Mouse (Mus musculus) hindbrain, embryonic 16.5 days (tissue): ENCODE measurements around the gene Zfp119a. TPM values are rescaled to one million over a fixed set of nuclear protein-coding genes. Genes with fewer than 3 reads are reported as not detected.
"Not testable (repeated sequence)": the region's sequence is repeated elsewhere in the genome, so short reads cannot be mapped to it uniquely, and the experiment has no call there.

Experiments used
- ATAC-seq: fragments of 200-750 bp; cut with Nextera tagmentation; 2 replicates; pipeline ENCODE4 v1.8.0; 2017; ENCODE audit warnings: moderate TSS enrichment, moderate library complexity
- H3K27ac ChIP-seq: fragments of 300-500 bp; sonication (generic); 2 replicates; pipeline ENCODE4 v1.5.1; 2014; ENCODE audit warnings: low read depth, mild to moderate bottlenecking, control low read depth, low read length, moderate library complexity
- H3K27me3 ChIP-seq: fragments of 300-500 bp; sonication (generic); replicated peaks from 2 replicates; pipeline ENCODE4 v1.6.1; 2014; ENCODE audit warnings: low read length; ENCODE audit not compliant: control insufficient read depth, insufficient read depth
- H3K36me3 ChIP-seq: fragments of 300-500 bp; sonication (generic); 2 replicates; pipeline ENCODE4 v1.6.1; 2014; ENCODE audit warnings: mild to moderate bottlenecking, low read length, moderate library complexity, mixed read lengths; ENCODE audit not compliant: control insufficient read depth, insufficient read depth
- H3K4me1 ChIP-seq: fragments of 300-500 bp; sonication (generic); 2 replicates; pipeline ENCODE4 v1.6.1; 2014; ENCODE audit warnings: low read depth, low read length; ENCODE audit not compliant: control insufficient read depth, insufficient read depth
- H3K4me2 ChIP-seq: fragments of 300-500 bp; sonication (generic); 2 replicates; pipeline ENCODE4 v1.6.1; 2014; ENCODE audit warnings: mild to moderate bottlenecking, low read length, control low read depth, moderate library complexity
- H3K4me3 ChIP-seq: fragments of 300-500 bp; sonication (generic); 2 replicates; pipeline ENCODE4 v1.5.1; 2014; ENCODE audit warnings: mild to moderate bottlenecking, low read length, control low read depth, moderate library complexity
- H3K9ac ChIP-seq: fragments of 300-500 bp; sonication (generic); 2 replicates; pipeline ENCODE4 v1.6.1; 2014; ENCODE audit warnings: low read depth, mild to moderate bottlenecking, control low read depth, low read length, moderate library complexity
- H3K9me3 ChIP-seq: fragments of 300-500 bp; sonication (generic); 2 replicates; pipeline ENCODE4 v1.6.1; 2014; ENCODE audit warnings: mild to moderate bottlenecking, low read length, moderate library complexity; ENCODE audit not compliant: control insufficient read depth
- WGBS: fragments of 180-500 bp; shearing (Covaris S2); extraction: QIAGEN DNeasy Blood & Tissue Kit; methylation state at CpG from one replicate; pipeline ENCODE4 v1.1.7; 2014; 5-methylcytosine and 5-hydroxymethylcytosine counted together
- polyA plus RNA-seq: library from polyadenylated mRNA; unstranded; fragments of >200 nt; fragmentation: Nextera tagmentation; extraction: Ambion mirVana; gene quantifications from 2 replicates; pipeline ENCODE4 v1.2.1, GENCODE M21; 2015

The Zfp119a gene
- polyA plus RNA-seq, result 10.5 and 12.1 TPM in 2 replicates

- peak within 1 kb of the TSS; percentile 70 for H3K4me2 ChIP-seq
- H3K27ac ChIP-seq, result peak within 1 kb of the TSS; percentile 87
- not testable (repeated sequence) for H3K36me3 ChIP-seq, H3K27me3 ChIP-seq, H3K9me3 ChIP-seq
- WGBS, result 0% methylated on average over 29 of the region's 53 CpGs
- H3K4me1 ChIP-seq, result peaks cover 14% of the 10 kb centered on the region
- peak within 1 kb of the TSS; percentile 70 for H3K9ac ChIP-seq
- peak; percentile 100 for ATAC-seq
- peak within 1 kb of the TSS; percentile 52 for H3K4me3 ChIP-seq
These were observed at the start of gene Zfp119a for GRCm38 (mm10) chr17:55878636-55879369. Zfp119a (minus strand) TSS chr17:55878930.

DNA sequence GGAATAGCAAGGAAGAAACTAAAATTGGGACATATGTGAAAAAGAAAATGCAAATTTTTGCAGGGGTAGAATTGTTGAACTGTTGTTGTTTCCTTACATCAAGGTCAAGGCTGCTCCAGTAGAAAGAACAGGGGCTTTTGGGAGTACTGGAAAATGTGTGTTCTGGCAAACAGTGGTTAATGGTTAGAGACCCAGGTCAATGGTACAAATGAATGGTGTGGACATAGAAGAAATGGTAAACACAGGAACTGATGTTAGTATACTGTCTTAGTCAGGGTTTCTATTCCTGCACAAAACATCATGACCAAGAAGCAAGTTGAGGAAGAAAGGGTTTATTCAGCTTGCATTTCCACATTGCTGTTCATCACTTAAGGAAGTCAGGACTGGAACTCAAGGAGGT is 27.9 kb upstream of the Zfp119a start:
- Histone ChIP-seq H3K4me2 (no peak overlapping the region), H3K4me1 (no peaks in the 10 kb centered on the region), H3K27ac (no peak overlapping the region), H3K9me3 (no peaks in the 10 kb centered on the region), H3K4me3 (no peak overlapping the region), H3K27me3 (no peaks in the 10 kb centered on the region), H3K36me3 (no peaks in the 10 kb centered on the region), H3K9ac (no peak overlapping the region)
- ATAC-seq, result no peak

DNA sequence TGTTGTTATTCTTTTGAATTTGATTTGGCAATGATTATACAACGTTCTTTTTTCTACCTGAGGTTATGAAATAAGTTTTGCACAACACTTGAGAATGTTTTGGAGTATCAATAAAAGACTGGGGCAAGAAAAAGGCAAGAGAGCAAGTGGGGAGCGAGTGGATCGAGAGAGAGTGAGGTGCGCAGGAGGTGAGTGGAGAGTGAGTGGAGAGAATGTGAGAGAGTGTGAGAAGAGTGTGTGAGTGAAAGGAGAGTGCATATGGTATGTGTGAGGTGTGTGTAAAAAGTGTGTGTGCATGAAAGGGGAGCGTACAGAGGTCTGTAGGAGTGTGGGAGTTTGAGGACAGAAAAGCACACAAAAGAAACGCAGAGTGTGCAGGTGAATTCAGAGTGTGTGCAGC is 25.4 kb upstream of the Zfp119a start:
- Histone ChIP-seq H3K9me3 (0 out of 2 replicates have a peak, but pooled peaks cover 2% of the 10 kb centered on the region), H3K4me3 (no peak overlapping the region), H3K36me3 (no peaks in the 10 kb centered on the region), H3K27me3 (no peaks in the 10 kb centered on the region), H3K4me1 (no peaks in the 10 kb centered on the region), H3K27ac (no peak overlapping the region), H3K4me2 (no peak overlapping the region), H3K9ac (no peak overlapping the region)
- ATAC-seq, result no peak
- 71% methylated on average over 6 of the region's 6 CpGs for WGBS

- no peaks in the 10 kb centered on the region for H3K27me3 ChIP-seq
- no peak for ATAC-seq
- peaks cover 4% of the 10 kb centered on the region; the same call in 1 of the 2 replicates for H3K9me3 ChIP-seq
- no peak overlapping the region for H3K4me2 ChIP-seq
- 94% methylated on average over 1 of the region's 1 CpGs for WGBS
- peaks cover 2% of the 10 kb centered on the region; the same call in 1 of the 2 replicates for H3K36me3 ChIP-seq
- no peak overlapping the region for H3K9ac ChIP-seq
- H3K27ac ChIP-seq, result no peak overlapping the region
- H3K4me1 ChIP-seq, result no peaks in the 10 kb centered on the region
- no peak overlapping the region for H3K4me3 ChIP-seq
These were observed 25.0 kb upstream of the Zfp119a start for GRCm38 (mm10) chr17:55903687-55904086.

GRCm38 (mm10) chr17:55903087-55903486 is 24.4 kb upstream of the Zfp119a start:
- 47% methylated on average over 2 of the region's 2 CpGs for WGBS
- Histone ChIP-seq H3K4me1 (no peaks in the 10 kb centered on the region), H3K9me3 (peaks cover 7% of the 10 kb centered on the region), H3K27me3 (no peaks in the 10 kb centered on the region), H3K4me2 (no peak overlapping the region), H3K36me3 (peaks cover 7% of the 10 kb centered on the region), H3K27ac (no peak overlapping the region), H3K4me3 (no peak overlapping the region), H3K9ac (no peak overlapping the region)
- no peak for ATAC-seq

- H3K9me3 ChIP-seq, H3K4me1 ChIP-seq, ATAC-seq, H3K36me3 ChIP-seq, H3K27me3 ChIP-seq: not testable (repeated sequence)
- WGBS, result 12% methylated on average over 6 of the region's 8 CpGs
- peak overlapping the region; percentile 53 for H3K9ac ChIP-seq
- peak overlapping the region; percentile 57 for H3K4me2 ChIP-seq
- H3K4me3 ChIP-seq, result peak overlapping the region; percentile 49
- 0 out of 2 replicates have a peak overlapping the region, but pooled peaks have one; percentile 44 for H3K27ac ChIP-seq
These were observed 13.8 kb upstream of the Zfp119a start for GRCm38 (mm10) chr17:55892406-55892955.

DNA sequence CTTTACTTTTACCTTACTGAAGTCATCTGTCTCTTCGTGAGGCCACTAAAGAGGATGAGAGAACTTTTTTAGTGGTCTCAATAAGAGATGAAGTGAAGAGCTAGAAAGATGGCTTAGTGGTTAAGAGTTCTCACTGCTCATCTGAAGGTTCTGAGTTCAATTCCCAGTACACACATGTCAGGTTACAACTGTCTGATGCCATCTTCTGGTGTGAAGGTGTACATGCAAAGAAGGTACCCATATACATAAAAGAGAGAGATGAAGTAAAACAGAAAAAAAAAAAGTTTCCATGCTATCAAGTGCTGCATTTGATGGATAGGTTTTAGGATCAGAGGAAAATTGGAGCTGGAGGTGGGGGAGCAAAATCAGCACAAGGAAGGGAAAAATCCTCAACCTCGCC is 6.2 kb upstream of the Zfp119a start:
- WGBS, result 76% methylated on average over 2 of the region's 2 CpGs
- no peak overlapping the region for H3K9ac ChIP-seq
- H3K4me1 ChIP-seq, result no peaks in the 10 kb centered on the region
- H3K36me3 ChIP-seq, result no peaks in the 10 kb centered on the region
- H3K4me3 ChIP-seq, result no peak overlapping the region
- H3K9me3 ChIP-seq, result no peaks in the 10 kb centered on the region
- no peak overlapping the region for H3K4me2 ChIP-seq
- H3K27me3 ChIP-seq, result no peaks in the 10 kb centered on the region
- H3K27ac ChIP-seq, result no peak overlapping the region
- no peak for ATAC-seq

GRCm38 (mm10) chr17:55883631-55884030 is 4.9 kb upstream of the Zfp119a start:
- H3K4me3 ChIP-seq, result no peak overlapping the region

GRCm38 (mm10) chr17:55878282-55878635 is 471 bp downstream of the Zfp119a start:
- 1% methylated on average over 6 of the region's 8 CpGs for WGBS
- Histone ChIP-seq H3K4me3 (peak overlapping the region; percentile 52), H3K27ac (peak overlapping the region; percentile 51; the same call in 1 of the 2 replicates), H3K4me1 (peaks cover 14% of the 10 kb centered on the region), H3K4me2 (peak overlapping the region; percentile 70), H3K9ac (peak overlapping the region; percentile 60)
- H3K9me3 ChIP-seq, ATAC-seq, H3K27me3 ChIP-seq, H3K36me3 ChIP-seq: not testable (repeated sequence)

More at GRCm38 (mm10) chr17:55883631-55884030, 4.9 kb upstream of the Zfp119a start:
- 33% methylated on average over 2 of the region's 2 CpGs for WGBS
- Histone ChIP-seq H3K9ac (no peak overlapping the region), H3K4me2 (no peak overlapping the region), H3K9me3 (no peaks in the 10 kb centered on the region), H3K27ac (no peak overlapping the region), H3K27me3 (no peaks in the 10 kb centered on the region), H3K4me1 (0 out of 2 replicates have a peak, but pooled peaks cover 3% of the 10 kb centered on the region), H3K36me3 (no peaks in the 10 kb centered on the region)
- no peak for ATAC-seq
